Mouse (Mus musculus) ovary, adult 18-20 months (tissue): ENCODE measurements around the gene Sec61g.
"Not testable (repeated sequence)": the region's sequence is repeated elsewhere in the genome, so short reads cannot be mapped to it uniquely, and the experiment has no call there.

Experiments used
- DNase-seq: peaks from one replicate; pipeline ENCODE4 v3.0.0; 2022; ENCODE audit warnings: low spot score, mixed read lengths

Gene Sec61g

GRCm38 (mm10) chr11:16508052-16508654 is at the start of gene Sec61g:
Sec61g (minus strand) TSS chr11:16508484.
- DNase-seq = peak; percentile 87

DNA sequence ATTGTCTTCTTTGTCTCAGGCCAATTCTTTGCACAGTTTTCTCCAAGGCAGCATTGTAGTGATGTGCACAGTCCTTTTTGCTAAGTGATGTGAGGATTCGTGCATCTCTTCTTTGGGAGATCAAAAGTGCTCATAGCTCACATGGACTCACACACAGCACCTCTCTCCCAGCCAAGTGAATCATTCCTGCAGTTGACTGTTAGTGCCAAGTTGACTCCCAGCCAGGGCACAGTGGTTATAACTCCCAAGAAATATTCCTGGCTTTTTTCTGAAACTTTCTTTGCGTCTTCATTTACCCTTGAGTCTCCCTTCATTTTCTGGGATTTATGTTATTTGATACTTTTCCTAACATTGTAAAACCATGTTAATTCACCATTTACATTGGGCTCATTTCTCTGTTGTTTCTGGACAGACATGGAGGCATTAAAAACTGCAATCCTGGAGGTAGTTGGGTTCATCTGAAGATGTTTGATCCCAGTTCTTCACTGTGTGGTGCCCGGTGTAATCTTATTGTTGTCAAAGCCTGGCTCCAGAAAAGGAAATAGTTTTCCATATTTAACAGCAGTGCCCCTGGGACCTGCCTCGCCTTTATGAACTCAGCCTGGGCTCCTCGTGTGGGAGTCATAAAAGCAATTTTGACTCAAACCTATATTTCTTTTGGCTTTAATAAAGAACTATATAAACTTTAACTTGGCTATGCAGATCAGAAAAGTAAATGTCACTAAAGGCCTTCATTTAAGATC is 38.3 kb upstream of the Sec61g start:
- DNase-seq = no peak

DNA sequence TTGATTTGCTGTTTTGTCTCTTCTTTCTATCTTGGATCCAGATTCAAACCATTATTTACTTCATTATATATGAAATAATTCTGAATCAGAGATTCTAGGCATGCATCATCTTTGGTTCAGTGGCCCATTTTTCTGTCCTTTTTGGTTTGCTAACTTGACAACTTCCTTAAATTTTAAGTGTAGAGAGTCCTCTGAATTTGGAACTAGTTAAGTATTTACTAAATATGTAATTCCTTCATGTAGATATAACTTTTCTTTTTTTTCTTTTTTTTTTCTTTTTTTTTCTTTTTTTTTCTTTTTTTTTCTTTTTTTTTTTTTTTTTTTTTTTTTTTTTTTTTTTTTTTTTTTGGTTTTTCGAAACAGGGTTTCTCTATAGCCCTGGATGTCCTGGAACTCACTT is 29.1 kb upstream of the Sec61g start:
- no peak for DNase-seq

- DNase-seq = no peak
Observed at GRCm38 (mm10) chr11:16534582-16535553, 26.6 kb upstream of the Sec61g start.

GRCm38 (mm10) chr11:16532877-16533276 is 24.6 kb upstream of the Sec61g start:
- no peak for DNase-seq

DNA sequence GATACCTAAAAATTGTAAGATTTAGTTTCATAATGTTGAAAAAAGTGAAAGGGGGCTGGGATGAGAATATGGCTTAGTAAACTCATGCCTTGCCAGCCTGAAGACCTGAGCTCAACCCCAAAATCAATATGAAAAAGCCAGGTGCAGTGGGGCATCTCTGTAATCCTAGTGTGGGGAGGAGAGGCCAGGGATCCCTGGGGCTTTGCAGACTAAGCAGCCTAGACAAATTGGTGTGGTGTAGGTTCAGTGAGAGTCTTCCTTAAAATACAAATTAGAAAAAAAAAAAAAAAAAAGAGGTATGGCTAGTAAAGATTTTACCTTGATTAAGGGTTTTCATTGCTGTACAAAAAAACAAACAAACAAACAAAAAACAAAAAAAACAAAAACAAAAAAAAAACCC is 20.6 kb upstream of the Sec61g start:
- no peak for DNase-seq

- no peak for DNase-seq
Observed at GRCm38 (mm10) chr11:16528391-16528790, 20.1 kb upstream of the Sec61g start.

DNA sequence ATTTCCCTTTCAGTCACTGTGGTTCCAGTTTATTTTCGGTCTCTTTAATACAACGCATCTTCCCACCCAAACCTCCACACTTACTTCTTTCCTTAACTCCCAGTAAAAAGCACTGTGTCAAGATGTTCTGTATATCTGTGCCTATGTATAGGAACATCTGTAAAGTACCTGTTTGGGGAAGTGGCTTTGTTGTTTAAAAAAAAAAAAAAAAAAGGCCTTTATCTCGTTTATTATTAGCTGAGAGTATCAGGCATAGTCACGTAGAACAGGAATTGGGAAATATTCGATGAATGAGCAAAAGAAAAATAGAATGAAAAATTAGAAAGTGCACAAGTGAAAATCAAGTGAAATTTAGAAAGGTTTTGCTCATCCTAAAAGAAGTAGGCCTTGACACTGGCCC is 19.5 kb upstream of the Sec61g start:
- no peak for DNase-seq

DNA sequence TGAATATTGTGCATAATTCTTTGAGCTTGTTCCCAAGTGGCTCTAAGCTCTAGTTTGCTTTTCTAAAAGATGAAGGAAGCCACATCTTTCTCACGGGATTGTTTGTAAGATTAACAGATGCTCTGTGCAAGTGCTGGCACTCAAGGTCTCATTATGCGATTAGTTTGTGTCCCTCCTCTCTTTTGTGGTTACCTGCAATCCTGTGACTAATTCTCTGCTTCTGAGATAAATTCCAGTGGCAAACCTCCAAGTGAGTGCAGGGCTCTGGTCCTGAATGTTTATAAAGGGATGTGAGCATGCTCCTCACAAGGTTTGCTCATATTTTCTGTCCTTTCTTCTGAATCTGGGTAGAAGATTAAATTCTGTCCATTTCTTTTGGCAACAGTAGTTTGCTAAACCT is 18.2 kb upstream of the Sec61g start:
- no peak for DNase-seq

GRCm38 (mm10) chr11:16525724-16526123 is 17.4 kb upstream of the Sec61g start:
- DNase-seq = no peak

DNA sequence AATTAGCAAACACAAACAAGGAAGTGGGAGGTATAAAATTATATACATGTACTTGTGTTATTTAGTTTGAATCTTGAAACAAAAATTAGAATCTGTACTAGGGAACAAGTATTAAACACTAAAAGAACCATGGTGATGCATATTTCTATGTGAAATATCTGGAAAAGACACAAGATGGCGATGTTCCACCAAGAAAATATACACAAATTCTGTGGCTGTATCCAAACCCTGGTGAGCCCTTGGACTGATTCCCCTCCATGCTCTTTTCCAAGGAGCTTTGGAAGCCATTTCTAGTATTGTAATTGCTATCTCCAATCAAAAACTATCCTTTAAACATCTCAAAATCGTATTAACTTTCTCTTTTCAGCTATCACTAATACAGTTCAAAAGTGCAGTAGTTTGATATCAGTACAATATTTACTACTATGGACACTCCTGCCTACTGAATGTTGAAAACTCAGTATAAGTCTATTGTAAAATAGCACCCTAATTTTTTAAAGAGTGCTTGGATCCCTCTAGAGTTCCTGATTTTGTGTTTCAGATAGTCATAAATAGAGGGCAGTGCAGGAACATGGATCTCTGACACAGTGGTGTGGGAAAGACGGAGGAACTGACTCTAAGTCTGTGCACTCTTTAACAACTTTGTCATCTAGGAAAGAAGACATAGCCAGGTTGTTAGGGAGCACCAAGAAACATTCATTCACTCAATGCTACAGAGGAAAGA is 16.8 kb upstream of the Sec61g start:
- DNase-seq = no peak

- not testable (repeated sequence) for DNase-seq
Observed at GRCm38 (mm10) chr11:16515081-16515480, 6.8 kb upstream of the Sec61g start.

GRCm38 (mm10) chr11:16514221-16514620 is 5.9 kb upstream of the Sec61g start:
- DNase-seq = not testable (repeated sequence)

DNA sequence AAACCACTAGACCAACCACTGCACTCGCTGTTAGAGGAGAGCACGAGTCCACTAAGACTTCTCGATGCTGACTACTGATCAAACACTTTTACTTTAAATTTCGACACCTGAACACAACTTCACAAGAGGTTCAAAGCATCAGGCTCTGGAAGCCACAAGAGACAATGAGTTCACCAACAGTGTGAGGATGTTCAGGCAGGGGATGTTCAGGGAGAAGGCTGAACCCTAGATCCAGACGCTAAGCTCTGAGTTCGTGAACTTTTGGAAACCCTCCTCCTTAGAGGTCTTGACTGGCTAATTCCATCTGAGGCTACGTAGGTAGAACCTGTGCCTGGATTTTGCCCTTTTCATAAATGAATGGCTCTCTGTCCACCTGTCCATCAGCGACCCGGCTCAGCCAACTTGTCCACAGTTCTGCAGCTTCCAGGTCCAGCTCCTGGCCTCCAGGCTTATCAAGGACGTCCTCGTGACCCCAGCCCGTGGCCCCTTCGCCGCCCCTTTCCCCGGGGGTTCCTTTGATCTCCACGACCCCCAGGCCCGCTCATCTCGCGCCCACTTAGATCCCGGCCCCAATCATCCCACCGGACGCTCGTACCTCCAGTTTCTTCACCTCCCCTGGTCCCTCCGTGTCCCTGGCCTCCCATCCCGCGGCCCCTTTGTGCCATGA is 766 bp downstream of the Sec61g start:
- DNase-seq = no peak

- DNase-seq = no peak
Observed at GRCm38 (mm10) chr11:16505999-16506398, 2.3 kb downstream of the Sec61g start.

DNA sequence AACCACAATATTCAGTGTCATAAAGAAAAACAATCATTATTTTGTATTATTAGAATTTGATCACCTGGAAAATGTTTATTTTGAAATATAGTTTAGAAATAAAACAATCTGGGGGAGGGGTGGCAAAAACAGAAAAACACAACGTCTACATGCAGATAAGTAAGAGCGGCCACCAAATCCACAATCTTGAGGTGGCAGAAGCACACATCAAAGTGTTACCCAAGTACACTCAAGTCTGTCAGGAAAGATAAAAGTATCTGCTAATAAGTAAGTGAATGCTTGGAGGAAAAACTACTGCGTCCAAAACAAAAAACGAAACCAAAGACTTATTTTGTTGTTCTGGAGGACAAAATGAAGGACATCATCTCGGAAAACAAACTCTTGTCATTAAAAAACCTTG is 5.1 kb downstream of the Sec61g start:
- no peak for DNase-seq

DNA sequence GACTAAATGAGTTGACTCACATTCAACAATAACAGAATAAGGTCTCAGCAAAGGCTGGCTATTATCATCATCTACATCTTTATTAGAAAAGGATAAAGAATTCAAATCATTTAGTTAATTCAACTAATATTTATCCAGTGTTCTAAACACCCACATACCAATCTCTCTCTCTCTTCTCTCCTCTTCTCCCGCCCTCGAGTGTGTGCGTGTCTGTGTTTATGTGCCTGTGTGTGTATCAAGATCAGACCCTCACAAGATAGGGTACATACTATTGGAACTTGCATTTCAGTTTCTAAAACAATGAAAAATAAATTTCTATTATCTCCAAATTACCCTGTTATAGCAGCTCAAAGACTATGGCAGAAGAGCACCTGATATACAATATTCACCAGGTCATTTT is 5.5 kb downstream of the Sec61g start:
- no peak for DNase-seq

- no peak for DNase-seq
Observed at GRCm38 (mm10) chr11:16498756-16499680, 9.3 kb downstream of the Sec61g start.
